Mouse (Mus musculus) liver, postnatal 0 days (tissue): ENCODE measurements around the gene A730015C16Rik. TPM values are rescaled to one million over a fixed set of nuclear protein-coding genes. Genes with fewer than 3 reads are reported as not detected.

ENCODE experiments used
- ATAC-seq: fragments of 200-750 bp; cut with Nextera tagmentation; 2 replicates; pipeline ENCODE4 v1.8.0; 2017; ENCODE audit warnings: mild to moderate bottlenecking, moderate library complexity
- DNase-seq: peaks from one replicate; pipeline ENCODE4 v3.0.0-alpha.2; 2016
- H3K27ac ChIP-seq: fragments of 300-500 bp; sonication (generic); 2 replicates; pipeline ENCODE4 v1.5.1; 2014; ENCODE audit warnings: antibody characterized with exemption, moderate library complexity, mild to moderate bottlenecking, low read depth
- H3K27me3 ChIP-seq: fragments of 300-500 bp; sonication (generic); 2 replicates; pipeline ENCODE4 v1.6.1; 2014; ENCODE audit warnings: low read length, control low read depth, mixed read lengths; ENCODE audit not compliant: insufficient read depth
- H3K36me3 ChIP-seq: fragments of 300-500 bp; sonication (generic); replicated peaks from 2 replicates; pipeline ENCODE4 v1.6.1; 2014; ENCODE audit warnings: mild to moderate bottlenecking, control low read depth, low read length, moderate library complexity, mixed read lengths; ENCODE audit not compliant: insufficient read depth
- H3K4me1 ChIP-seq: fragments of 300-500 bp; sonication (generic); 2 replicates; pipeline ENCODE4 v1.6.1; 2014; ENCODE audit warnings: antibody characterized with exemption, mild to moderate bottlenecking, control low read depth; ENCODE audit not compliant: insufficient read depth
- H3K4me2 ChIP-seq: fragments of 300-500 bp; sonication (generic); 2 replicates; pipeline ENCODE4 v1.6.1; 2014; ENCODE audit warnings: low read depth, mild to moderate bottlenecking, low read length, moderate library complexity, mixed read lengths
- H3K4me3 ChIP-seq: fragments of 300-500 bp; sonication (generic); 2 replicates; pipeline ENCODE4 v1.5.1; 2014; ENCODE audit warnings: low read depth, low read length
- H3K9ac ChIP-seq: fragments of 300-500 bp; sonication (generic); replicated peaks from 2 replicates; pipeline ENCODE4 v1.6.1; 2014; ENCODE audit warnings: mild to moderate bottlenecking, moderate library complexity
- H3K9me3 ChIP-seq: fragments of 300-500 bp; sonication (generic); 2 replicates; pipeline ENCODE4 v1.6.1; 2016; ENCODE audit warnings: mild to moderate bottlenecking, control low read depth, low read length, mixed read lengths
- CTCF ChIP-seq: sonication (generic); IDR thresholded peaks from 2 replicates; pipeline ENCODE4 v1.5.1; 2016; ENCODE audit warnings: antibody characterized with exemption, low read depth
- EP300 ChIP-seq: IDR thresholded peaks from 2 replicates; pipeline ENCODE4 v1.6.1; 2016; ENCODE audit warnings: antibody characterized with exemption, low read depth, mild to moderate bottlenecking
- WGBS: fragments of 180-500 bp; shearing (Covaris S2); extraction: QIAGEN DNeasy Blood & Tissue Kit; methylation state at CpG from one replicate; pipeline ENCODE4 v1.1.7; 2014; ENCODE audit not compliant: insufficient replicate concordance; 5-methylcytosine and 5-hydroxymethylcytosine counted together
- polyA plus RNA-seq: library from polyadenylated mRNA; unstranded; fragments of >200 nt; fragmentation: Nextera tagmentation; extraction: Ambion mirVana; gene quantifications from 2 replicates; pipeline ENCODE4 v1.2.1, GENCODE M21; 2015

The A730015C16Rik gene
- polyA plus RNA-seq, 1 experiment from 2014 or later, result 0.27 TPM

DNA sequence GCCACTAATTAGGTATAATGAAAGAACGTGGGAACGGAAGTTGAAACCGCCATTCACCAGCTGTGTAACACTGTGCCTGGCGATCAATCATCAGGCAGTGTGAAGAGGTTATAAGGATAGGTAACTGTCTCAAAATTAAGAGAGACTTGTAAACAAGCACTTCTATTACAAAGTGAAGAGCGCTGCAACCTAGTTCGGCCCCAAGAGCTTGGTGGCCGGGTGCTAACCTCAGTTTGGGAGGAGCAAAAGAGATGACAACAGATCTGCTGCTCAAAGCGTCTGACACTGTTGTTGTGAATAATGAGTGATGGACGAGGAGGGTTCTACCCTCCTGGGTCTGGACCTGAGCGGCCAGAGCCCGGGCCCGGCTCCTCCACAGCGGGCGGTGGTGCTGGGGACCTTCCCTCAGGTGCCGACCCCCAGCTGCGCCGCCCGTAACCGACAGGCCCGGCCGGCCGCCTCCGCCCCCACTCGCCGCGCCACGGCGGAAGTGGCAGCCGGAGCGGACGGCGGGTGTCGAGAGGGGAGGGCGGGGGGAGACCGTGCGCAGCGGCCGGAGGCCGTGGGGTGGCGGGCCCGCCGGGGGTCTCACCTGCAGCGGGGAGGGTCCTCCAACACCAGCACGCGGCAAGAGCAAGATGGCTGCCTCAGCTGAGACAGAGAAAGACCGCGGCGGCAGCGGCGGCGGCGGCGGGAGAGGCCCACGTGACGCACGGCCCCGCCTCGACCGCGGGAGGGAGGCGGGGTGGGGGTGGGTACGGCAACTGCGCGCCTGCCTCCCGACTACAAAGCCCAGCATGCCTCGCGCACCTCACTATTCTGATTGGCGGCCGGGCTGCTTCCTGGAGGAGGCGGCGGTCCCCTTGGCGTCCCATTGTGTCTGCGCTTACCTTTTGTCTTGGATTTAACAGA lies 15.2 kb downstream of the A730015C16Rik start, which contains the start of gene Btf3l4:
Gene Btf3l4 (minus strand): TSS at position 699 of the 912 bp plus-strand sequence.
- peak within 1 kb of the TSS; percentile 95 for H3K4me2 ChIP-seq
- peak; percentile 96 for DNase-seq
- peak within 1 kb of the TSS; percentile 94 for H3K27ac ChIP-seq
- H3K27me3 ChIP-seq, result no peaks in the 10 kb centered on the region
- H3K9ac ChIP-seq, result peak within 1 kb of the TSS; percentile 98
- TF ChIP-seq CTCF (no peak), EP300 (no peak)
- H3K4me3 ChIP-seq, result peak within 1 kb of the TSS; percentile 99
- 1% methylated on average over 68 of the region's 73 CpGs for WGBS
- no peaks in the 10 kb centered on the region for H3K9me3 ChIP-seq
- peak; percentile 93 for ATAC-seq
- H3K36me3 ChIP-seq, result peaks cover 9% of the 10 kb centered on the region
- H3K4me1 ChIP-seq, result peaks cover 9% of the 10 kb centered on the region

DNA sequence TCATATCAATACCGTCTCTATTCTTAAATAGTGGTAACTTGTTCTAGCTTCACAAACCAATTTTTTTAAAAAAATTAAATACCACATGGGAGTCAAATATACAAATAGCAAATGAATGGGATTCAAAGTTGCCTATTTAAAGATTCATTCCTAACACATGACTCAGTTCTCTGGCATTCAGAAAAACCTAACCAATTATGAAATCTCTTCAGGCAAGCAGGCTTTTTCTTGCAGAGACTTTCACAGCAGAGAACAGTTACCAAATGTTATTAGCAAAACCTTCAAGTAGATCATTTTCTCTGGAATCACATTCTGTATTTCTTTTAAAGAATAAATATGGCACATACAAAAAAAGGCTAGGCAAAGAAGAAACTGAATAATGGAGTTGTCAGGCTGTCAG lies 17.7 kb downstream of the A730015C16Rik start:
- DNase-seq (no peak), ATAC-seq (no peak)
- Histone ChIP-seq H3K27me3 (no peaks in the 10 kb centered on the region), H3K4me3 (no peak overlapping the region), H3K9ac (no peak overlapping the region), H3K9me3 (no peaks in the 10 kb centered on the region), H3K4me2 (no peak overlapping the region), H3K36me3 (peaks cover 19% of the 10 kb centered on the region), H3K27ac (no peak overlapping the region), H3K4me1 (peaks cover 7% of the 10 kb centered on the region; the same call in 1 of the 2 replicates)
- 83% methylated on average over 1 of the region's 1 CpGs for WGBS
- TF ChIP-seq EP300 (no peak), CTCF (no peak)

DNA sequence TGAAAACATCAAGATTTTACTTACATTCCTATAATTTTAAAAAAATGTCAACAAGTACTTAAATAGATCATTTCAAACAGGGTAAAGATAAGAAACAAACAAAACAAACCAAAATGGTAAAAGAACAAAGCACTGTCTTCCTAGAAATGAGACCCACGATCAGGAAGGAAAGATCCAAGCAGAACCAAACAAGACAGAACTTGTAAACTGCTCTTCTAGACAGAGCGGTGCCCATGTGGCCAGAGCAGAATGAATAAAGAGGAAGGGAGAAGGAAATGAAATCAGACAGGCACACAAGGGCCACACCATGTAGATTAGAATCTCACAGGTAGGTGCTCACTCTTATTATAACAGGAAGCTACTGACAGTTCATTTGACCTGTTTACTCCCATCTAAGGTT lies 21.8 kb downstream of the A730015C16Rik start:
- H3K4me1 ChIP-seq, result no peaks in the 10 kb centered on the region
- no peak for TF ChIP-seq EP300
- TF ChIP-seq CTCF, result no peak
- DNase-seq (no peak), ATAC-seq (no peak)
- WGBS, result 81% methylated on average over 2 of the region's 2 CpGs
- H3K4me2 ChIP-seq, result no peak overlapping the region
- no peaks in the 10 kb centered on the region for H3K27me3 ChIP-seq
- peaks cover 50% of the 10 kb centered on the region for H3K36me3 ChIP-seq
- H3K9me3 ChIP-seq, result no peaks in the 10 kb centered on the region
- no peak overlapping the region for H3K9ac ChIP-seq
- H3K4me3 ChIP-seq, result no peak overlapping the region
- no peak overlapping the region for H3K27ac ChIP-seq

DNA sequence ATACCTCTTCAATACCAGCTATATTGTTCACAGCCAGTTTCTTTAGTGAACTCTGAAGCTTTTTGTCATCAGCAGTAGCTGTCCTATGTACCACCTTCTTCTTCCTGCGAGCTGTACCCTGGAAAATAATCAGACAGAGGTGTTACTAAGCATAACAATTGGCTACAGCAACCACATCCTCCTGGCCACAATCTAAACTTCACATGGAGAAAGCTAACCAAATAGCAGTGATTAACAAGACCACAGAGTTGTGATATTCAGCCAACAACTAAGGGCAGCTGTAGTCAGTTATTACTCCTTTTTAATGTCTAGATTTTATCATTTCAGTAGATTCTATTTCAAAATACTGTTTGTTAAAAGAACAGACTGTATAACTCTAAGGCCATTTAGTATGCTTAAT lies 22.3 kb downstream of the A730015C16Rik start:
- WGBS, result 72% methylated on average over 1 of the region's 1 CpGs

DNA sequence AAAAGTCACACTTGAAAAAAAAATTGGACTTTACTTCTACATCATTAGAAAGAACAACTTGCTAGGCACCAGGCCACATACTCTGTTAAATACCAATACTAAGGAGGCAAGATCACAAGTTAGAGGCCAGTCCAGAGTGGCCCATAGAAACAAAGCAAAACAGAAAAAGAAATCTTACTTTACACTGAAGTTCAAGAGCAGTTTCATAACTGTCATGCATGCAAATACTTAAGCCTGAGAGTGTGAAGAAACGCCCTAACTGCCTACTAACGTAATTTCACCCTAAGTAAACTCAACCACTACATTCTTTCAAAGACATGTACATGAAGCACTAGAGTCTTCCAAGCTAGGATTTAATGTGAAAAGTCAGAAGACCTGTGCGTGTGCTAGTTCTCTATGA lies 22.7 kb downstream of the A730015C16Rik start:
- Histone ChIP-seq H3K27me3 (no peaks in the 10 kb centered on the region), H3K4me1 (no peaks in the 10 kb centered on the region), H3K4me2 (no peak overlapping the region), H3K4me3 (no peak overlapping the region), H3K9ac (no peak overlapping the region), H3K9me3 (no peaks in the 10 kb centered on the region), H3K36me3 (peaks cover 54% of the 10 kb centered on the region), H3K27ac (no peak overlapping the region)
- TF ChIP-seq EP300 (no peak), CTCF (no peak)
- no peak for DNase-seq
- no peak for ATAC-seq
- WGBS, result 85% methylated on average over 3 of the region's 3 CpGs

More for the DNA sequence above, 22.3 kb downstream of the A730015C16Rik start:
- Histone ChIP-seq H3K4me2 (no peak overlapping the region), H3K9me3 (no peaks in the 10 kb centered on the region), H3K36me3 (peaks cover 50% of the 10 kb centered on the region), H3K27ac (no peak overlapping the region), H3K4me1 (no peaks in the 10 kb centered on the region), H3K4me3 (no peak overlapping the region), H3K9ac (no peak overlapping the region), H3K27me3 (no peaks in the 10 kb centered on the region)
- no peak for ATAC-seq
- no peak for DNase-seq
- TF ChIP-seq EP300, result no peak
- no peak for TF ChIP-seq CTCF

DNA sequence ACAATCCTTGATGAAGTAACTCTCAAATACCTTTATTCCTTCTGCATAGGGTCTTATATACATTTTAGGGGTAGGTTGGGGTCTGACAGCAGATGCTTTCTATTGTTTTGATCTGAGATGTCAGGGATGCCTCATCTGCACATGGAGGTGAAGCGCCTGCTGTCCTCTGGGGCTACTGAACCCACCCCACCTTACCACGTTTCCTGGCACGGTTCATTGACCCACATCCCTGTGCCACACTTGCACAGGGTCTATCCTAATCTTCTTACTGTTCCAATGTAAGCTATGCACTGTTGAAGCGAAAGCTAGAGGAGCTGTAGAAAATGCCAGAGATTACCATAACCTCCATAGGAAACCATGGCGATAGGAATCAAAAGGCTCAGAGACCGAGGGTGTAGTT lies 36.9 kb downstream of the A730015C16Rik start:
- DNase-seq (no peak), ATAC-seq (no peak)
- H3K4me1 ChIP-seq, result no peaks in the 10 kb centered on the region
- H3K27me3 ChIP-seq, result no peaks in the 10 kb centered on the region
- WGBS, result 70% methylated on average over 6 of the region's 6 CpGs
- H3K9me3 ChIP-seq, result no peaks in the 10 kb centered on the region
- H3K9ac ChIP-seq, result no peak overlapping the region
- no peaks in the 10 kb centered on the region for H3K36me3 ChIP-seq
- no peak overlapping the region for H3K4me2 ChIP-seq
- TF ChIP-seq CTCF (no peak), EP300 (no peak)
- no peak overlapping the region for H3K4me3 ChIP-seq
- H3K27ac ChIP-seq, result no peak overlapping the region
